Mouse (Mus musculus): ENCODE data around the gene Rab29. TPM values are rescaled to one million over a fixed set of nuclear protein-coding genes. Genes with fewer than 3 reads are reported as not detected.

Gene Rab29
- polyA plus RNA-seq, 1 experiment, result 49.6 TPM

- TF ChIP-seq POLR2A (IDR thresholded peaks at IDR 0.05; ENCODE audit: control insufficient read depth, extremely low read depth, insufficient read depth, low read length, poor library complexity), result no peak
- TF ChIP-seq CTCF (IDR thresholded peaks at IDR 0.05; ENCODE audit: borderline replicate concordance, control insufficient read depth, extremely low read depth, insufficient read depth, low read length, poor library complexity), result no peak
- H3K36me3 ChIP-seq (ENCODE audit: control insufficient read depth, insufficient read depth, low read length), result no peaks in the 10 kb centered on the region
- H3K4me3 ChIP-seq (ENCODE audit: control insufficient read depth, insufficient read depth, low read length), result no peak overlapping the region
- no peak for DNase-seq
- WGBS, result 95% methylated on average over 8 of the region's 8 CpGs
- H3K27me3 ChIP-seq (ENCODE audit: control insufficient read depth, insufficient read depth, low read length), result no peaks in the 10 kb centered on the region
- no peak overlapping the region for H3K27ac ChIP-seq (ENCODE audit: control insufficient read depth, insufficient read depth, low read length)
- H3K4me1 ChIP-seq (replicated peaks; ENCODE audit: control insufficient read depth, insufficient read depth, low read length), result peaks cover 15% of the 10 kb centered on the region
These were observed 35.9 kb upstream of the Rab29 start for GRCm38 (mm10) chr1:131830971-131831641.

- Histone ChIP-seq H3K27ac (ENCODE audit: control insufficient read depth, insufficient read depth, low read length) (no peak overlapping the region), H3K4me3 (ENCODE audit: control insufficient read depth, insufficient read depth, low read length) (no peak overlapping the region), H3K4me1 (replicated peaks; ENCODE audit: control insufficient read depth, insufficient read depth, low read length) (0 out of 2 replicates have a peak, but pooled peaks cover 2% of the 10 kb centered on the region), H3K36me3 (ENCODE audit: control insufficient read depth, insufficient read depth, low read length) (peaks cover 12% of the 10 kb centered on the region), H3K27me3 (ENCODE audit: control insufficient read depth, insufficient read depth, low read length) (no peaks in the 10 kb centered on the region)
- no peak for TF ChIP-seq POLR2A (IDR thresholded peaks at IDR 0.05; ENCODE audit: control insufficient read depth, extremely low read depth, insufficient read depth, low read length, poor library complexity)
- no peak for TF ChIP-seq CTCF (IDR thresholded peaks at IDR 0.05; ENCODE audit: borderline replicate concordance, control insufficient read depth, extremely low read depth, insufficient read depth, low read length, poor library complexity)
- WGBS, result 93% methylated on average over 3 of the region's 3 CpGs
- DNase-seq, result no peak
These were observed 30.0 kb upstream of the Rab29 start for GRCm38 (mm10) chr1:131837035-131837434.

- peaks cover 16% of the 10 kb centered on the region for H3K36me3 ChIP-seq (ENCODE audit: control insufficient read depth, insufficient read depth, low read length)
- no peak overlapping the region for H3K4me3 ChIP-seq (ENCODE audit: control insufficient read depth, insufficient read depth, low read length)
- H3K27me3 ChIP-seq (ENCODE audit: control insufficient read depth, insufficient read depth, low read length), result no peaks in the 10 kb centered on the region
- H3K27ac ChIP-seq (ENCODE audit: control insufficient read depth, insufficient read depth, low read length), result no peak overlapping the region
- WGBS, result 92% methylated on average over 5 of the region's 5 CpGs
- TF ChIP-seq CTCF (IDR thresholded peaks at IDR 0.05; ENCODE audit: borderline replicate concordance, control insufficient read depth, extremely low read depth, insufficient read depth, low read length, poor library complexity) (no peak), POLR2A (IDR thresholded peaks at IDR 0.05; ENCODE audit: control insufficient read depth, extremely low read depth, insufficient read depth, low read length, poor library complexity) (no peak)
- 0 out of 2 replicates have a peak, but pooled peaks cover under 1% of the 10 kb centered on the region for H3K4me1 ChIP-seq (replicated peaks; ENCODE audit: control insufficient read depth, insufficient read depth, low read length)
- DNase-seq, result no peak
These were observed 28.5 kb upstream of the Rab29 start for GRCm38 (mm10) chr1:131838542-131838941.

GRCm38 (mm10) chr1:131839279-131839678 lies 27.7 kb upstream of the Rab29 start:
- Histone ChIP-seq H3K27me3 (ENCODE audit: control insufficient read depth, insufficient read depth, low read length) (no peaks in the 10 kb centered on the region), H3K27ac (ENCODE audit: control insufficient read depth, insufficient read depth, low read length) (no peak overlapping the region), H3K36me3 (ENCODE audit: control insufficient read depth, insufficient read depth, low read length) (peaks cover 21% of the 10 kb centered on the region), H3K4me1 (replicated peaks; ENCODE audit: control insufficient read depth, insufficient read depth, low read length) (no peaks in the 10 kb centered on the region), H3K4me3 (ENCODE audit: control insufficient read depth, insufficient read depth, low read length) (no peak overlapping the region)
- no peak for TF ChIP-seq POLR2A (IDR thresholded peaks at IDR 0.05; ENCODE audit: control insufficient read depth, extremely low read depth, insufficient read depth, low read length, poor library complexity)
- TF ChIP-seq CTCF (IDR thresholded peaks at IDR 0.05; ENCODE audit: borderline replicate concordance, control insufficient read depth, extremely low read depth, insufficient read depth, low read length, poor library complexity), result no peak
- DNase-seq, result no peak
- WGBS, result 90% methylated on average over 2 of the region's 2 CpGs

- H3K27ac ChIP-seq (ENCODE audit: control insufficient read depth, insufficient read depth, low read length), result no peak overlapping the region
These were observed 24.8 kb upstream of the Rab29 start for GRCm38 (mm10) chr1:131842221-131842620.

GRCm38 (mm10) chr1:131843758-131844157 lies 23.3 kb upstream of the Rab29 start:
- H3K36me3 ChIP-seq (ENCODE audit: control insufficient read depth, insufficient read depth, low read length), result peaks cover 27% of the 10 kb centered on the region
- no peak for DNase-seq
- H3K27ac ChIP-seq (ENCODE audit: control insufficient read depth, insufficient read depth, low read length), result no peak overlapping the region
- TF ChIP-seq POLR2A (IDR thresholded peaks at IDR 0.05; ENCODE audit: control insufficient read depth, extremely low read depth, insufficient read depth, low read length, poor library complexity) (no peak), CTCF (IDR thresholded peaks at IDR 0.05; ENCODE audit: borderline replicate concordance, control insufficient read depth, extremely low read depth, insufficient read depth, low read length, poor library complexity) (no peak)
- no peak overlapping the region for H3K4me3 ChIP-seq (ENCODE audit: control insufficient read depth, insufficient read depth, low read length)
- 97% methylated on average over 10 of the region's 10 CpGs for WGBS
- H3K4me1 ChIP-seq (replicated peaks; ENCODE audit: control insufficient read depth, insufficient read depth, low read length), result no peaks in the 10 kb centered on the region
- H3K27me3 ChIP-seq (ENCODE audit: control insufficient read depth, insufficient read depth, low read length), result no peaks in the 10 kb centered on the region

More at GRCm38 (mm10) chr1:131842221-131842620, 24.8 kb upstream of the Rab29 start:
- no peak for DNase-seq
- Histone ChIP-seq H3K27me3 (ENCODE audit: control insufficient read depth, insufficient read depth, low read length) (no peaks in the 10 kb centered on the region), H3K4me1 (replicated peaks; ENCODE audit: control insufficient read depth, insufficient read depth, low read length) (no peaks in the 10 kb centered on the region), H3K36me3 (ENCODE audit: control insufficient read depth, insufficient read depth, low read length) (peaks cover 27% of the 10 kb centered on the region), H3K4me3 (ENCODE audit: control insufficient read depth, insufficient read depth, low read length) (no peak overlapping the region)
- TF ChIP-seq CTCF (IDR thresholded peaks at IDR 0.05; ENCODE audit: borderline replicate concordance, control insufficient read depth, extremely low read depth, insufficient read depth, low read length, poor library complexity) (no peak), POLR2A (IDR thresholded peaks at IDR 0.05; ENCODE audit: control insufficient read depth, extremely low read depth, insufficient read depth, low read length, poor library complexity) (no peak)
- over 99% methylated on average over 4 of the region's 4 CpGs for WGBS
